Mouse (Mus musculus) NIH3T3 (cell line): ENCODE measurements around the gene Mtr.

ENCODE experiments used
- DNase-seq: peaks from one replicate; pipeline ENCODE4 v3.0.0-alpha.2; 2012; ENCODE audit warnings: low read depth

Mtr gene

DNA sequence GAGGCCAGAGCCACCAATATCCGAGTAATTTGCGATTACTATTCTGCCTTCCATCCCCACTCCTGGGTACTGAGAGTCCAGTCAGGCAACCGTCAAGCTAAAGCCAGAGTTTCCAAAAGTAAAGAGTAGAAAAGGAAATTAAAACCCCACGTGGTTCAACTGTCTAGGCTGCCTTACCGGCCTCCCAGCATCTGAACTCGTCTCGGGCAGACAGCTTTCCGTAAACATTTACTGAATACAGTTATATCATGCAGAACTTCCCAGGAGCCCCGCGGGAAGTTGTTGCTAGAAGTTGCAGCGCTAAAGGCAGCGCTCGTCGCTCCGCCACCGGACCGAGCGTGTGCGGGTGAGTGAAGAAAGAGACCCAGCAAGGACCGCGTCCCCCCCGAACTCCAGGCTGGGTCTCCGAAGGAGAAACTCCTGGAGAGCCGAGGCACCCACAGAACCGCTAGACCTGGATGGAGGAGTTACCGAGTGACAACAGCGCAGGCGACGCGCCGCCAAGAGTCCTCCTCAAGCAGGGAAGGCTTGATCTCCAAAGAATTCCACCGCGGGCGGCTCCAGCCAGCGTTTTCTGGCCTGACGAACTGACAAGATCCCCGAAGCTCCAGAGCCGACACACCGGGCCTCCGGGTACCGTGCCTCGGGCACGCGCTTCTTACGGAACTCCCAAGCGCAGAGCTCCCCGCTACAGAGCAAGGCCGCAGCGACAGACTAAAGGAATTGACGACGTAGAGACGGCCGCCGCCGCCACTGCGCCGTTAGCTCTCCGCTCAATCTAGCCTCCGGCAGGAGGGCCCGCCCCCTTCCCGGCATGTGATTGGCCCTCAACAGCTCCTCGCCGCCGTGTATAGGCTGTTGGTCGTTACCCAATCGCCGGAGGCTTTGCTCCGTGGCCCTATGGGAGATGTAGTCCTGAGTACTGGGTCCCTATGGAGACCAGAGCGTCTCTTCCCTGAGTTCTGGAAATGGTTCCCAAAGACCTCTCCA is at the start of gene Mtr:
Gene Mtr, minus strand, starts transcription at position 723 of the 990 bp plus-strand sequence.
- peak; percentile 96 for DNase-seq

GRCm38 (mm10) chr13:12307286-12307685 is 49.4 kb upstream of the Mtr start:
- DNase-seq = no peak

DNA sequence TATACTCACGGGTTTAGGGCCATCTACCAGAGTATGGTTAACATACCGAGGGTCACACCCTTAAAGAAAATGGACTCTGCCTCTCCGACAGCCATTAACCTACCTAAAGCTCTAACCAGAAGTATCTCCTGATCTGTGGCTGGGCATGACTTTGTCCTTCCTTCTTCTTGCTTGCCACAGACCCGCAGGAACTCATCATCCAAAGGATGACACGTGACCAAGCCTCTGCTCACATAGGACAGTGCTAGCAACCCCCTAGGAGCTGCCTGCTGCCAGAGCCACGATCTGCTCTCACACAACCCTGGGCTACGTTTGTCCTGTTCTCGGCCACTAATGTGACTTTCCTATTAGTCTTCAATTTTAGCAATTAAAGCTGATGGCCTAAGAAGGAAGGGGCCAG is 47.6 kb upstream of the Mtr start:
- DNase-seq = no peak

- no peak for DNase-seq
These were observed 47.1 kb upstream of the Mtr start for GRCm38 (mm10) chr13:12304991-12305390.

GRCm38 (mm10) chr13:12297777-12298176 is 39.9 kb upstream of the Mtr start:
- DNase-seq = no peak

- DNase-seq = peak; percentile 73
These were observed 38.8 kb upstream of the Mtr start for GRCm38 (mm10) chr13:12296701-12297100.

DNA sequence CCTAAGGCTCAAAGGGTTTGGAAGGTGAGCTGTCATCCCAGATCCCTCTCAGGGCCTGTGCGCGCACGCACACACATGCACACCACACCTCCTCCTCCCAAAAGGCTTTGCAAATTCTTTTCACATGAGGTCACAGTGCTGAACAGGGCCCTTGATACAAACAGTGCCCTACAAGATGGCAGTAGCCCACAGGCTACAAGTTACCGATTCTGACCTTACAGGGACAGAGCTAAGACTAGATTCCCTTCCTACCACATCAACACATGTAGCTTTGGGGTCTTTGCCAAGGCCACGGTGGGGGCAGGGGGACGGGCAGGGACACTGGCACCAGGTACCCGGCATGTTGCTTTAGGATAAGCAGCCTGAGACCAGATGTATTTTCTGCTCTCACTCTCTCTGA is 35.9 kb upstream of the Mtr start:
- peak; percentile 11 for DNase-seq

DNA sequence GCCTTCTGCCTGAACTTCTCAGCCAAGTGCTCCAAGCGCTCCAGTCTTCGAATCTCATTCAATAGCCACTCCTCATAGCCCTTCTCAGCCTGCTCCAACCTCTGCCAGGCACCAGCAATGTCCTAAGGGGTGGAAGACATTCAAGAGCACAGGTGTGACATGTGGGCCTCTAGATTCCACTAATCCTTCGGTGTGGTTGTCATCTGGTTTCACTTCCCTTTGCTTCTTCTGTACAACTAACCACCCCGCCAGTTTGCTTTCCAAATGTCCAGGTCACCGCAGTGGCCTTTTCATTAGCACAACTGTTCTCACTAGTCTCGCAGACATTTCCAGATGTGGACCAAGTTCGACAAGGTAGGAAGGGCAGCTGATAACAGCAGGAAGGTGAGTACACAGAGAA is 32.8 kb upstream of the Mtr start:
- DNase-seq = no peak

GRCm38 (mm10) chr13:12284528-12284927 is 26.6 kb upstream of the Mtr start:
- no peak for DNase-seq

DNA sequence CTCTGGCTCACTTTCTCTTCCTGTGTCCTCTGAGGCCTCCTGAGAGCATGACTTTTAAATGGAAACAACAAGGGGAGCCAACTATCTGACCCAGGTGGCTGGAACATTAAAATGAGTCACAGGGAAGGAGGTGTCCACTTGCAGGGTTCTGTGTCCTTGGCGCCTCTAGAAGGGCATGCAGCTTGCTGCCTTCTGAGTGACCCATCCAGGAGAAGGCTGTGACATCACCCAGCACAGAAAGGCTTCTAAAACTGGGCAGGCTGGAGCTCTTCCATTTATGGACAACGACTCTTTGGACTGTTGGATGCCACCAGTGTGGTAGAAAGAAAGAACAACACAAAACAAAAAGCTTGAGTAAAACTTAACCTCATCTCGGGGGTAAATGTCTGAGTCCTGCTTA is 25.9 kb upstream of the Mtr start:
- DNase-seq = peak; percentile 15

DNA sequence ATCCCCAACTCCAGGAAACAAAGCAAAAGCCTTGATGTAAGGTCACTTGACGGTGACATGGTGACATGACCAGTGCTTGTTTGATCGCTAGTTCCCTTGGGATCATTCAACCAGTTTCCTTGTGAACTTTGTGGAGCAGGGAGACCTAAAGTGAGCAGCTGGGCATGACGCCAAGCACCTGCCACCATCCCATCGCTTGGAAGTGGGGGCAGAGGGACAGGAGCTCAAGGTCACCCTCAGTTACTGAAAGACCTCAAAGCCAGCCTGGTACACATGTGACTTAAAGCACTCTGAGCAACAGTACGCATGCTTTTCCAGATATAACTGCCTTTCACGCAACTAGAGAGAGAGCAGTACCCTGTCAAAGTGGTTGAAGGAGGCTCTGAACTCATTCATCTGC is 16.8 kb upstream of the Mtr start:
- no peak for DNase-seq

- no peak for DNase-seq
These were observed 16.3 kb upstream of the Mtr start for GRCm38 (mm10) chr13:12274220-12274619.

DNA sequence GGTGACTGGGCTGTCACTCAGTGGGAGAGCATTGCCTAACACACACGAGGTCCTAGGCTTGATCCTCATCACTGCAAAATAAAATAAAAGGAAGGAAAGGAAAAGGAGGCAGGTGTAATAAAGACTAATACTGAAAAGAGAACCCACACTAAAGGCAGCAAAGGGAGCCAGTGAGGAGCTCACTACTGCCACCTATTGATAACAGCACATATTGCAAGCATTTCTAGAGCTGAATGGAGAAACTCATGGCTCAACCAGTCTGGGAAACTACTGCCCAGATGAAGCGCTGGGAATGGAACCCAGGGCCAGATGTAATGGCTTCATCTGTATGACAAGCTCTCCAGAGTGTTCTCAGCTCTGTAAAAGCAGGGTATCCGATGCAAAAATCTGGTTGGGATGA is 15.0 kb upstream of the Mtr start:
- DNase-seq = peak; percentile 67

- no peak for DNase-seq
These were observed 10.1 kb upstream of the Mtr start for GRCm38 (mm10) chr13:12267971-12268370.

GRCm38 (mm10) chr13:12267097-12267496 is 9.2 kb upstream of the Mtr start:
- no peak for DNase-seq

DNA sequence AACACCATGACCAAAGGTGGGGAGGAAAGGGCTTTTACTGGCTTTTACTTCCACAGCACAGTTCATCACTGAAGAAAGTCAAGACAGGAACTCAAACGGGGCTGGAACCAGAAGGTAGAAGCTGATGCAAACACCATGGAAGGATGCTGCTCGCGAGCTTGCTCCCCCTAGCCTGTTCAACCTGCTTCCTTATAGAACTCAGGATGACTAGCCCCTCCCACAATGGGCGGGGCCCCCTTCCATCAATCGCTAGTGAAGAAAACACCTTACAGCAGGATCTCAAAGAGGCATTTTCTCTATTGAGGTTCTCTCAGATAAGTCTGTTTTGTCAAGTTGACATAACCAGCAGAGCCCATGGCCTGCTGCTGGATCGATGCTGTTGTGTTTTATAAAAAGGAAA is 6.1 kb upstream of the Mtr start:
- DNase-seq = no peak

DNA sequence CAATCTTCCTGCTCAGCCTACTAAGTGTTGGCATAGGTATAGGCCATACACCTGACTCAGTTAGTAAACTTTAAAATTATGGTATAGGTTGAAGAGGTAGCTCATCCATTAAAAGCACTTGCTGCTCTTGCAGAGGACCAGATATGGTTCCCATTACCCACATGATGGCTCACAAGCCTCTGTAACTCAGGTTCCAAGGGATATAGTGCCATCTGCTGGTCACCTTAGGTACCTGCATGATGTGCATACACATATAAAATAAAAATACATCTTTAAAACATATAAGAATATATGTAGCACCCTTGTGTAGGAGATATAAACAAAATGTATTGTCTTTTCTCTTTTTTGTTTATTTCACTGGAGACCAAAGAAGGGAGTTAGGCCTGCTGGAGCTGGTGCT is 3.6 kb upstream of the Mtr start:
- DNase-seq = peak; percentile 24

GRCm38 (mm10) chr13:12256871-12257390 is 982 bp downstream of the Mtr start:
- DNase-seq = no peak

DNA sequence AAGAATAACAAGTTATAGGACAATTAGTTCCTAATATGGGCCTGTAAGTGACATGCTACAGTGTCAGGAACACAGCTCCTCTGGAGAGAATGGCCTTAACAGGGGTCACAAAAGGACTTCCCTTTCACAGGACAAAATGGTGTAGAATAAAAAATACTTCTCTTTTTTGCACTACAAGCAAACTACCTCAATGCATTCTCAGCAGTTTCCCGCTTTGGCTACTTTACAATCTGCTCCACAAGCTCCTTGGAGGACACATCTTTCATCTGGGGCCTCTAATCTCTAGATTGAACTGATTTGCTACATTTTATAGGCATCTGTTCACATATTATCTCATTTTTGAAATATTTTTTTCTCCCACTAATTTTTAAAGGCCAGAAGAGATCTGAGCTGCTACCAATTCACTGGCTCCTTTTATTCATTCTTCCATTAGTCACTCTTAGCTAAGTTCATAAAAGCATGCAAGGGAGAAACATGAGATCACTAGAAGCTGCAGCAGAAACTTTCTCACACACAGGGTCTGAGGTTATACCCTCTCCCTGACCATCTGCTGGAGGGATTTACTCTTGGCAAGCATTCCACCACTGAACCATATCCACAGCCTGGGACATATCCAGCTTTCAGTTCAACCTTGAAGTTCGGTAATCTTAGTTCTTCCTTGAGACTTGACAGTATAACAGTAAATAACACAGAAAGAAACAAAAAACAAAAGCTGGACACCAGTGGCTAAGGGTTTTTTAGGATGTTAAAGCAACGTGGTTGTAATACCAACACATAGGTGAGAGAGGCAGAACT is 1.8 kb downstream of the Mtr start:
- DNase-seq = peak; percentile 18

- DNase-seq = no peak
These were observed 7.4 kb downstream of the Mtr start for GRCm38 (mm10) chr13:12250496-12250895.

GRCm38 (mm10) chr13:12249195-12249898 is 8.6 kb downstream of the Mtr start:
- no peak for DNase-seq

GRCm38 (mm10) chr13:12245938-12246337 is 12.0 kb downstream of the Mtr start:
- no peak for DNase-seq
